ENCODE assay signal across 8 mouse cellular contexts in genomic region chr10:78297576-78298484, GRCm38 (mm10). TPM values are rescaled to one million over a fixed set of nuclear protein-coding genes. Genes with fewer than 3 reads are reported as not detected.
DNase-seq lines count a peak whose midpoint lies in the region; ATAC-seq and TF ChIP-seq lines count a peak whose summit lies in the region.

No protein-coding gene starts in this region.

- no peak for TF ChIP-seq POLR2A in limb, embryonic 14.5 days (IDR thresholded peaks at IDR 0.05; ENCODE audit: borderline replicate concordance, extremely low read depth, insufficient read depth, insufficient read length)

- no peaks in the 10 kb centered on the region for H3K27me3 ChIP-seq in embryonic facial prominence, embryonic 12.5 days
- no peaks in the 10 kb centered on the region for H3K27me3 ChIP-seq in heart, embryonic 11.5 days (ENCODE audit: control insufficient read depth, insufficient read depth, low read length)
- no peaks in the 10 kb centered on the region for H3K27me3 ChIP-seq in kidney, embryonic 15.5 days
- no peaks in the 10 kb centered on the region for H3K27me3 ChIP-seq in limb, embryonic 14.5 days (ENCODE audit: control insufficient read depth, insufficient read depth, low read length)
- no peaks in the 10 kb centered on the region for H3K27me3 ChIP-seq in midbrain, postnatal 0 days (ENCODE audit: insufficient read depth, low read length)
- H3K27me3 ChIP-seq in stomach, embryonic 15.5 days (replicated peaks): no peaks in the 10 kb centered on the region

- no peak overlapping the region for H3K4me2 ChIP-seq in embryonic facial prominence, embryonic 12.5 days (replicated peaks)
- 0 out of 2 replicates have a peak overlapping the region, but pooled peaks have one; percentile 5 for H3K4me2 ChIP-seq in heart, embryonic 11.5 days
- peak overlapping the region; percentile 31 for H3K4me2 ChIP-seq in kidney, embryonic 15.5 days
- no peak overlapping the region; the same call in 1 of the 2 replicates for H3K4me2 ChIP-seq in limb, embryonic 14.5 days (replicated peaks; ENCODE audit: low read depth, low read length, severe bottlenecking)
- H3K4me2 ChIP-seq in midbrain, postnatal 0 days (ENCODE audit: low read depth, low read length, poor library complexity, severe bottlenecking): no peak overlapping the region
- no peak overlapping the region for H3K4me2 ChIP-seq in stomach, embryonic 15.5 days

- H3K9ac ChIP-seq in embryonic facial prominence, embryonic 12.5 days: no peak overlapping the region
- peak overlapping the region; percentile 18; the same call in 1 of the 2 replicates for H3K9ac ChIP-seq in heart, embryonic 11.5 days (ENCODE audit: low read depth, low read length)
- no peak overlapping the region for H3K9ac ChIP-seq in kidney, embryonic 15.5 days
- H3K9ac ChIP-seq in limb, embryonic 14.5 days (ENCODE audit: low read depth, low read length, severe bottlenecking): peak overlapping the region; percentile 34
- no peak overlapping the region for H3K9ac ChIP-seq in midbrain, postnatal 0 days (replicated peaks; ENCODE audit: low read length, poor library complexity, severe bottlenecking)
- H3K9ac ChIP-seq in stomach, embryonic 15.5 days: no peak overlapping the region

- WGBS in embryonic facial prominence, embryonic 12.5 days: 50% methylated on average over 15 of the region's 15 CpGs
- WGBS in heart, embryonic 11.5 days (ENCODE audit: insufficient replicate concordance): 45% methylated on average over 15 of the region's 15 CpGs
- 43% methylated on average over 15 of the region's 15 CpGs for WGBS in kidney, embryonic 15.5 days
- WGBS in limb, embryonic 14.5 days: 62% methylated on average over 15 of the region's 15 CpGs
- 59% methylated on average over 15 of the region's 15 CpGs for WGBS in midbrain, postnatal 0 days
- WGBS in stomach, embryonic 15.5 days: 62% methylated on average over 15 of the region's 15 CpGs

- no peak for ATAC-seq in embryonic facial prominence, embryonic 12.5 days (ENCODE audit: insufficient number of reproducible peaks, insufficient read depth, low FRiP score, low TSS enrichment)
- peak; percentile 65; the same call in 1 of the 2 replicates for ATAC-seq in heart, embryonic 11.5 days (replicated peaks; ENCODE audit: insufficient number of reproducible peaks, low FRiP score, low TSS enrichment)
- ATAC-seq in kidney, embryonic 15.5 days (replicated peaks; ENCODE audit: low FRiP score): peak; percentile 75
- ATAC-seq in limb, embryonic 14.5 days (ENCODE audit: low FRiP score, low read depth): peak; percentile 77
- ATAC-seq in midbrain, postnatal 0 days (ENCODE audit: low FRiP score): peak; percentile 88
- ATAC-seq in stomach, embryonic 15.5 days (ENCODE audit: insufficient read depth, low FRiP score, low read depth): peak; percentile 40

- H3K27ac ChIP-seq in embryonic facial prominence, embryonic 12.5 days: peak overlapping the region; percentile 17; the same call in 1 of the 2 replicates
- peak overlapping the region; percentile 41 for H3K27ac ChIP-seq in heart, embryonic 11.5 days (ENCODE audit: low read depth, low read length)
- H3K27ac ChIP-seq in kidney, embryonic 15.5 days: peak overlapping the region; percentile 84
- peak overlapping the region; percentile 66 for H3K27ac ChIP-seq in limb, embryonic 14.5 days (replicated peaks; ENCODE audit: low read depth, low read length)
- H3K27ac ChIP-seq in midbrain, postnatal 0 days (ENCODE audit: low read depth, low read length): peak overlapping the region; percentile 67; the same call in 1 of the 2 replicates
- peak overlapping the region; percentile 41; the same call in 1 of the 2 replicates for H3K27ac ChIP-seq in stomach, embryonic 15.5 days

- H3K36me3 ChIP-seq in embryonic facial prominence, embryonic 12.5 days: no peaks in the 10 kb centered on the region
- H3K36me3 ChIP-seq in heart, embryonic 11.5 days (ENCODE audit: control insufficient read depth, insufficient read depth, low read length): no peaks in the 10 kb centered on the region
- H3K36me3 ChIP-seq in kidney, embryonic 15.5 days: peaks cover 7% of the 10 kb centered on the region; the same call in 1 of the 2 replicates
- no peaks in the 10 kb centered on the region; the same call in 1 of the 2 replicates for H3K36me3 ChIP-seq in limb, embryonic 14.5 days (ENCODE audit: control insufficient read depth, insufficient read depth, low read length)
- no peaks in the 10 kb centered on the region for H3K36me3 ChIP-seq in midbrain, postnatal 0 days (ENCODE audit: insufficient read depth, low read length)
- no peaks in the 10 kb centered on the region for H3K36me3 ChIP-seq in stomach, embryonic 15.5 days

- no peaks in the 10 kb centered on the region for H3K9me3 ChIP-seq in embryonic facial prominence, embryonic 12.5 days
- H3K9me3 ChIP-seq in heart, embryonic 11.5 days (replicated peaks; ENCODE audit: control insufficient read depth, low read length): no peaks in the 10 kb centered on the region
- no peaks in the 10 kb centered on the region for H3K9me3 ChIP-seq in kidney, embryonic 15.5 days (replicated peaks)
- no peaks in the 10 kb centered on the region for H3K9me3 ChIP-seq in limb, embryonic 14.5 days (ENCODE audit: control insufficient read depth, low read length)
- H3K9me3 ChIP-seq in midbrain, postnatal 0 days (ENCODE audit: low read length): no peaks in the 10 kb centered on the region
- no peaks in the 10 kb centered on the region for H3K9me3 ChIP-seq in stomach, embryonic 15.5 days

- no peak for TF ChIP-seq CTCF in midbrain, postnatal 0 days (IDR thresholded peaks at IDR 0.05)

- H3K4me1 ChIP-seq in embryonic facial prominence, embryonic 12.5 days: peaks cover 5% of the 10 kb centered on the region; the same call in 1 of the 2 replicates
- H3K4me1 ChIP-seq in heart, embryonic 11.5 days (ENCODE audit: control insufficient read depth, insufficient read depth, low read length): peaks cover 15% of the 10 kb centered on the region
- H3K4me1 ChIP-seq in kidney, embryonic 15.5 days: peaks cover 30% of the 10 kb centered on the region
- peaks cover 15% of the 10 kb centered on the region; the same call in 1 of the 2 replicates for H3K4me1 ChIP-seq in limb, embryonic 14.5 days (ENCODE audit: control insufficient read depth, insufficient read depth, low read length)
- H3K4me1 ChIP-seq in midbrain, postnatal 0 days (ENCODE audit: insufficient read depth, low read length): 0 out of 2 replicates have a peak, but pooled peaks cover 4% of the 10 kb centered on the region
- 0 out of 2 replicates have a peak, but pooled peaks cover 4% of the 10 kb centered on the region for H3K4me1 ChIP-seq in stomach, embryonic 15.5 days

- peak; percentile 86 for DNase-seq in 3T3-L1 (ENCODE audit: low read depth, low spot score)
- peak; percentile 90 for DNase-seq in adrenal gland, adult 8-10 months
- DNase-seq in limb, embryonic 14.5 days (ENCODE audit: low spot score): peak; percentile 48
- DNase-seq in midbrain, postnatal 0 days (ENCODE audit: low spot score): peak; percentile 86

- H3K4me3 ChIP-seq in embryonic facial prominence, embryonic 12.5 days: no peak overlapping the region
- no peak overlapping the region for H3K4me3 ChIP-seq in heart, embryonic 11.5 days (ENCODE audit: low read depth, low read length)
- no peak overlapping the region for H3K4me3 ChIP-seq in kidney, embryonic 15.5 days (replicated peaks)
- no peak overlapping the region for H3K4me3 ChIP-seq in limb, embryonic 14.5 days (replicated peaks; ENCODE audit: low read length)
- no peak overlapping the region for H3K4me3 ChIP-seq in midbrain, postnatal 0 days (ENCODE audit: low read depth, low read length)
- no peak overlapping the region for H3K4me3 ChIP-seq in stomach, embryonic 15.5 days (replicated peaks)

RNA-seq across cellular contexts. Expression of gene Trappc10, which starts 53.4 kb away (rescaled TPM):
- total RNA-seq in adrenal gland, adult 8-10 months (2022): 10 to 100 TPM; 59.1 to 66.4 (median 60.2) TPM
- polyA plus RNA-seq in embryonic facial prominence, embryonic 12.5 days (2016; fragmentation: Nextera tagmentation; extraction: Ambion mirVana): 17.4 and 18.6 TPM in 2 replicates
- polyA plus RNA-seq in heart, embryonic 11.5 days (2014; fragmentation: Nextera tagmentation; extraction: Ambion mirVana): 7.6 and 16.4 TPM in 2 replicates
- polyA plus RNA-seq in kidney, embryonic 15.5 days (2015; fragmentation: Nextera tagmentation; extraction: Ambion mirVana): 12.5 and 12.7 TPM in 2 replicates
- 32.4 and 38.8 TPM in 2 replicates for polyA plus RNA-seq in limb, embryonic 14.5 days (2012; rRNA removed)
- polyA plus RNA-seq in limb, embryonic 14.5 days (2014; fragmentation: Nextera tagmentation; extraction: Ambion mirVana): 18.8 and 19.0 TPM in 2 replicates
- 102 and 129 TPM in 2 replicates for total RNA-seq in midbrain, postnatal 0 days (2014; rRNA removed)
- 35.1 and 42.2 TPM in 2 replicates for polyA plus RNA-seq in midbrain, postnatal 0 days (2015; fragmentation: Nextera tagmentation; extraction: Ambion mirVana)
- 15.6 and 18.2 TPM in 2 replicates for polyA plus RNA-seq in stomach, embryonic 15.5 days (2015; fragmentation: Nextera tagmentation; extraction: Ambion mirVana)

RNA-seq across cellular contexts. Expression of gene Agpat3, which starts 54.5 kb away (rescaled TPM):
- 100 to 1,000 TPM; 228 to 370 (median 267) TPM for total RNA-seq in adrenal gland, adult 8-10 months (2022)
- 54.1 and 56.4 TPM in 2 replicates for polyA plus RNA-seq in embryonic facial prominence, embryonic 12.5 days (2016; fragmentation: Nextera tagmentation; extraction: Ambion mirVana)
- polyA plus RNA-seq in heart, embryonic 11.5 days (2014; fragmentation: Nextera tagmentation; extraction: Ambion mirVana): 32.4 and 36.1 TPM in 2 replicates
- polyA plus RNA-seq in kidney, embryonic 15.5 days (2015; fragmentation: Nextera tagmentation; extraction: Ambion mirVana): 84.9 and 88.7 TPM in 2 replicates
- 83.0 and 109 TPM in 2 replicates for polyA plus RNA-seq in limb, embryonic 14.5 days (2012; rRNA removed)
- 89.7 and 111 TPM in 2 replicates for polyA plus RNA-seq in limb, embryonic 14.5 days (2014; fragmentation: Nextera tagmentation; extraction: Ambion mirVana)
- 106 and 137 TPM in 2 replicates for total RNA-seq in midbrain, postnatal 0 days (2014; rRNA removed)
- polyA plus RNA-seq in midbrain, postnatal 0 days (2015; fragmentation: Nextera tagmentation; extraction: Ambion mirVana): 91.7 and 96.8 TPM in 2 replicates
- 60.7 and 68.0 TPM in 2 replicates for polyA plus RNA-seq in stomach, embryonic 15.5 days (2015; fragmentation: Nextera tagmentation; extraction: Ambion mirVana)

Comparison
In these comparisons a context has a peak if more than half of its experiments do, and no peak if none do; other contexts are left out.
1. H3K27ac ChIP-seq: peak in every context shown above with its lines; median percentile 84 in kidney, embryonic 15.5 days; 67 in midbrain, postnatal 0 days; 66 in limb, embryonic 14.5 days; 41 in heart, embryonic 11.5 days; 41 in stomach, embryonic 15.5 days; 17 in embryonic facial prominence, embryonic 12.5 days.
2. H3K4me2 ChIP-seq: peak in heart, embryonic 11.5 days (single experiment) and kidney, embryonic 15.5 days (single experiment); none in embryonic facial prominence, embryonic 12.5 days (single experiment), limb, embryonic 14.5 days (single experiment), midbrain, postnatal 0 days (single experiment) and stomach, embryonic 15.5 days (single experiment).
3. H3K9ac ChIP-seq: peak in heart, embryonic 11.5 days (single experiment) and limb, embryonic 14.5 days (single experiment); none in embryonic facial prominence, embryonic 12.5 days (single experiment), kidney, embryonic 15.5 days (single experiment), midbrain, postnatal 0 days (single experiment) and stomach, embryonic 15.5 days (single experiment).
4. Peak in every context shown above with its lines, with median percentiles within 50 percentile points of each other: DNase-seq.